In the genomic region with DNA sequence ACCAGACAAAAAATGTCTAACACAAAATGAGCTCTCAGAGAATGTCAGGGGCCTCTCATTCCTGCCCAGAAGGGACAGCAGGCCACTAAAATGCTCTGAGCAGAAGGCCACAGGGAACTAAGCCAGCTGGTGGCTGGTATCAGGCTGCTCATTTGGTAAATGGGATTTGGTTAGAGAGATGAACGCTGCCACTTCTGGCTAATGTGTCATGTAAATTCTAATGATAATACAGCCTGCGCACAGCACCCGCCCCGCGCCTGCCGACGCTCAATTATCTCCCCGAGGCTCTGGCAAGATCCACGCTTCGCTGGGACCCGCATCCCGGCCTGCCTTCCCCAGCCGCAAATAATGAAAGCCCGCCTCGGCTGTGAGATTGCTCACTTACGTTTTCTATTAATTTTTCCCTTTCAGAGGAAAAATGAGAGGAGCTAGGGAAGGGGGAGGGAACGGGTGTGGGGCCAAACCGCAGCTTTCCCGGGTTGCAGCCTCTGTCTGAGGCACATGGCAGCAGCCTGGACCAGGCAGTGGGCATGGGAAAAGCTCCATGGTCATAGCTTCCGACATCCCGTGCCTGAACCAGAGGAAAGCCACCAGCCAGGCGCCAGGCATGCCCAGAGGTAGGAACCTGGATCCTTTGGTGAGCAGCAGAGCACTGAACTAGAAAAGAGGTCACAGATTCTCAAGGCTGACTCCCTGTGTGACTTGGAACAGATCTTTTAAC, we compare ENCODE assay signal across 10 mouse cellular contexts.
DNase-seq lines count a peak whose midpoint lies in the region; ATAC-seq lines count a peak whose summit lies in the region.
"Had no signal": no experiment of that assay in that cellular context is flagged by ENCODE, and none has a peak within 500 bp of the region (broad histone marks: within the 10 kb centered on the region; RNA-seq: fewer than 3 reads in every experiment).

No protein-coding gene starts in this region.

- H3K4me3 ChIP-seq in neural tube, embryonic 11.5 days (ENCODE audit: low read depth, low read length) = no peak overlapping the region
- no peak overlapping the region for H3K4me3 ChIP-seq in forebrain, embryonic 14.5 days (ENCODE audit: low read depth, low read length)
- H3K4me3 ChIP-seq in midbrain, embryonic 12.5 days = no peak overlapping the region
- H3K4me3 ChIP-seq: heart, embryonic 10.5 days; liver, embryonic 15.5 days had no signal

- ATAC-seq in neural tube, embryonic 11.5 days (ENCODE audit: insufficient read depth, low FRiP score, low TSS enrichment) = no peak
- peak; percentile 34; the same call in 1 of the 2 replicates for ATAC-seq in forebrain, embryonic 14.5 days
- no peak for ATAC-seq in midbrain, embryonic 12.5 days (ENCODE audit: low FRiP score, low read depth)

- peak overlapping the region; percentile 69; the same call in 1 of the 2 replicates for H3K27ac ChIP-seq in neural tube, embryonic 11.5 days (ENCODE audit: low read depth, low read length)
- H3K27ac ChIP-seq in forebrain, embryonic 14.5 days (ENCODE audit: low read depth, low read length) = peak overlapping the region; percentile 35; the same call in 1 of the 2 replicates
- H3K27ac ChIP-seq in midbrain, embryonic 12.5 days (replicated peaks) = peak overlapping the region; percentile 49
- H3K27ac ChIP-seq: heart, embryonic 10.5 days; liver, embryonic 15.5 days had no signal

- no peak overlapping the region for H3K9ac ChIP-seq in neural tube, embryonic 11.5 days (ENCODE audit: low read length)
- H3K9ac ChIP-seq in forebrain, embryonic 14.5 days (ENCODE audit: low read length) = peak overlapping the region; percentile 18; the same call in 1 of the 2 replicates
- no peak overlapping the region for H3K9ac ChIP-seq in midbrain, embryonic 12.5 days (replicated peaks)
- H3K9ac ChIP-seq: liver, embryonic 15.5 days had no signal

- 63% methylated on average over 22 of the region's 22 CpGs for WGBS in neural tube, embryonic 11.5 days
- WGBS in forebrain, embryonic 14.5 days = 25% methylated on average over 22 of the region's 22 CpGs
- WGBS in midbrain, embryonic 12.5 days = 58% methylated on average over 22 of the region's 22 CpGs

- H3K36me3 ChIP-seq in neural tube, embryonic 11.5 days (ENCODE audit: control insufficient read depth, insufficient read depth, low read length) = no peaks in the 10 kb centered on the region
- H3K36me3 ChIP-seq in forebrain, embryonic 14.5 days (ENCODE audit: control insufficient read depth, insufficient read depth, low read length) = no peaks in the 10 kb centered on the region
- no peaks in the 10 kb centered on the region for H3K36me3 ChIP-seq in midbrain, embryonic 12.5 days
- H3K36me3 ChIP-seq: heart, embryonic 10.5 days; liver, embryonic 15.5 days had no signal

- DNase-seq in neural tube, embryonic 11.5 days (ENCODE audit: low spot score) = peak; percentile 58
- DNase-seq in neural tube, embryonic 10.5 days (ENCODE audit: extremely low spot score, low spot score) = no peak
- DNase-seq in forebrain, embryonic 14.5 days (ENCODE audit: low spot score) = peak; percentile 78
- no peak for DNase-seq in right cerebral cortex, postnatal 36 days (ENCODE audit: low spot score in 2 of 2)
- no peak for DNase-seq in heart, postnatal 4 days
- DNase-seq in right cerebral cortex, postnatal 25 days = no peak
- DNase-seq: kidney, postnatal 14 days had no signal

- no peak overlapping the region for H3K4me2 ChIP-seq in neural tube, embryonic 11.5 days (ENCODE audit: low read depth)
- no peak overlapping the region; the same call in 1 of the 2 replicates for H3K4me2 ChIP-seq in forebrain, embryonic 14.5 days (ENCODE audit: low read length)
- no peak overlapping the region for H3K4me2 ChIP-seq in midbrain, embryonic 12.5 days (replicated peaks)
- H3K4me2 ChIP-seq: liver, embryonic 15.5 days had no signal

- no peaks in the 10 kb centered on the region for H3K27me3 ChIP-seq in neural tube, embryonic 11.5 days (ENCODE audit: control insufficient read depth, insufficient read depth, low read length)
- no peaks in the 10 kb centered on the region for H3K27me3 ChIP-seq in forebrain, embryonic 14.5 days (replicated peaks; ENCODE audit: control insufficient read depth, insufficient read depth, low read length)
- H3K27me3 ChIP-seq in midbrain, embryonic 12.5 days = 0 out of 2 replicates have a peak, but pooled peaks cover 24% of the 10 kb centered on the region
- H3K27me3 ChIP-seq: liver, embryonic 15.5 days had no signal

- H3K4me1 ChIP-seq in neural tube, embryonic 11.5 days (ENCODE audit: control insufficient read depth, insufficient read depth, low read length) = peaks cover 21% of the 10 kb centered on the region
- H3K4me1 ChIP-seq in forebrain, embryonic 14.5 days (ENCODE audit: control insufficient read depth, insufficient read depth, low read length) = no peaks in the 10 kb centered on the region
- peaks cover 7% of the 10 kb centered on the region; the same call in 1 of the 2 replicates for H3K4me1 ChIP-seq in midbrain, embryonic 12.5 days
- H3K4me1 ChIP-seq: liver, embryonic 15.5 days had no signal

- no peaks in the 10 kb centered on the region for H3K9me3 ChIP-seq in neural tube, embryonic 11.5 days (ENCODE audit: control insufficient read depth, low read length)
- no peaks in the 10 kb centered on the region for H3K9me3 ChIP-seq in forebrain, embryonic 14.5 days (replicated peaks; ENCODE audit: control insufficient read depth, low read length)
- H3K9me3 ChIP-seq in midbrain, embryonic 12.5 days = 0 out of 2 replicates have a peak, but pooled peaks cover 3% of the 10 kb centered on the region
- H3K9me3 ChIP-seq: heart, embryonic 10.5 days; liver, embryonic 15.5 days had no signal

Comparison
In these comparisons a context has a peak if more than half of its experiments do, and no peak if none do; other contexts are left out.
1. DNase-seq: peak in neural tube, embryonic 11.5 days (single experiment) and forebrain, embryonic 14.5 days (single experiment); none in neural tube, embryonic 10.5 days (single experiment), right cerebral cortex, postnatal 36 days (0 of 2), heart, postnatal 4 days (single experiment) and right cerebral cortex, postnatal 25 days (single experiment).
2. Peak in every context shown above with its lines, with median percentiles within 50 percentile points of each other: H3K27ac ChIP-seq.